Mouse (Mus musculus): ENCODE data around the gene Gm20388.

DNA sequence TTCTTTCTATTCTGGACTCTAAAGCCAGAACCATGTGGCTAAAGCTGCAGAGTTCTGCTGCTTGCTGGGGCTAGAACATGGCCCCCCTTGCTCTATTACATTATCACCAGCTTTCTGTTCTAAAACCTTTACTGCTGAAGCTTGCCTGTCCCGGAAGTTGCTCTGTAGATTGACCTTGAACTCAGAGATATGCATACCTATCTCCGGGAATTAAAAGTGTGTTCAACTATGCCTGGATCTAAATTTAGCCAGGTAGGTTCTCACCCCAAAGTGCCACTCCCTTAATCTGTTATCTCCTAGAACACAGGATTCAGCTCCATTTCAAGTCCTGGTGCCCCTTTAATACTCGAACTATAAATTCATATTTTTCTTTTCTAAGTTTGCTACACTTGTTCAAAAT is 4100.9 kb downstream of the Gm20388 start:
- no peak for TF ChIP-seq CTCF (IDR thresholded peaks at IDR 0.05; ENCODE audit: low read depth)
- TF ChIP-seq EP300 (IDR thresholded peaks at IDR 0.05; ENCODE audit: low read depth): no peak
